Mouse (Mus musculus): ENCODE results near the gene Snx6.

- no peak for TF ChIP-seq GATA1 (IDR thresholded peaks at IDR 0.05; ENCODE audit: borderline replicate concordance, low read length)
- no peak for TF ChIP-seq FLI1 (IDR thresholded peaks at IDR 0.05; ENCODE audit: low read length)
These were observed 1.2 kb upstream of the Snx6 start for GRCm38 (mm10) chr12:54796516-54797195.

Data from megakaryocyte, embryonic 14.5 days (primary cell).